Mouse (Mus musculus): ENCODE measurements around the gene Cdhr5.

GRCm38 (mm10) chr7:141288042-141288441 is 11.5 kb upstream of the Cdhr5 start:
- TF ChIP-seq CTCF (IDR thresholded peaks at IDR 0.05; ENCODE audit: low read depth), result no peak
- no peak for TF ChIP-seq EP300 (IDR thresholded peaks at IDR 0.05; ENCODE audit: low read depth)

All from liver, embryonic 14.5 days (tissue).